Mouse (Mus musculus) liver, embryonic 15.5 days (tissue): ENCODE results near the gene Cd47. TPM values are rescaled to one million over a fixed set of nuclear protein-coding genes. Genes with fewer than 3 reads are reported as not detected.

Experiments used
- ATAC-seq: fragments of 200-750 bp; cut with Nextera tagmentation; 2 replicates; pipeline ENCODE4 v1.8.0; 2017; ENCODE audit warnings: moderate number of reproducible peaks, mild to moderate bottlenecking, moderate library complexity; ENCODE audit not compliant: insufficient read depth
- H3K27ac ChIP-seq: fragments of 300-500 bp; sonication (generic); replicated peaks from 2 replicates; pipeline ENCODE4 v1.5.1; 2015; ENCODE audit warnings: mild to moderate bottlenecking, inconsistent platforms
- H3K27me3 ChIP-seq: fragments of 300-500 bp; sonication (generic); 2 replicates; pipeline ENCODE4 v1.6.1; 2015; ENCODE audit warnings: mild to moderate bottlenecking, inconsistent platforms
- H3K36me3 ChIP-seq: fragments of 300-500 bp; sonication (generic); replicated peaks from 2 replicates; pipeline ENCODE4 v1.6.1; 2015; ENCODE audit warnings: moderate library complexity, mild to moderate bottlenecking, inconsistent platforms
- H3K4me1 ChIP-seq: fragments of 300-500 bp; sonication (generic); replicated peaks from 2 replicates; pipeline ENCODE4 v1.6.1; 2015; ENCODE audit warnings: inconsistent platforms
- H3K4me2 ChIP-seq: fragments of 300-500 bp; sonication (generic); 2 replicates; pipeline ENCODE4 v1.6.1; 2015; ENCODE audit warnings: moderate library complexity, mild to moderate bottlenecking, inconsistent platforms
- H3K4me3 ChIP-seq: fragments of 300-500 bp; sonication (generic); replicated peaks from 2 replicates; pipeline ENCODE4 v1.5.1; 2015; ENCODE audit warnings: mild to moderate bottlenecking, inconsistent platforms
- H3K9ac ChIP-seq: fragments of 300-500 bp; sonication (generic); 2 replicates; pipeline ENCODE4 v1.6.1; 2015; ENCODE audit warnings: moderate library complexity, mild to moderate bottlenecking, inconsistent platforms
- H3K9me3 ChIP-seq: fragments of 300-500 bp; sonication (generic); replicated peaks from 2 replicates; pipeline ENCODE4 v1.6.1; 2016; ENCODE audit warnings: inconsistent platforms
- WGBS: fragments of 180-500 bp; shearing (Covaris S2); methylation state at CpG from one replicate; pipeline ENCODE4 v1.1.7; 2015; ENCODE audit warnings: mixed read lengths; ENCODE audit not compliant: insufficient replicate concordance; 5-methylcytosine and 5-hydroxymethylcytosine counted together
- polyA plus RNA-seq: library from polyadenylated mRNA; unstranded; fragments of >200 nt; fragmentation: Nextera tagmentation; extraction: Ambion mirVana; gene quantifications from 2 replicates; pipeline ENCODE4 v1.2.1, GENCODE M21; 2015

The Cd47 gene
- polyA plus RNA-seq, 1 experiment from 2014 or later, result 301 TPM

- Histone ChIP-seq H3K27me3 (no peaks in the 10 kb centered on the region), H3K4me2 (peak overlapping the region; percentile 74), H3K9ac (peak overlapping the region; percentile 99), H3K36me3 (peaks cover 18% of the 10 kb centered on the region), H3K4me3 (peak overlapping the region; percentile 89), H3K27ac (peak overlapping the region; percentile 100), H3K4me1 (peaks cover 49% of the 10 kb centered on the region), H3K9me3 (no peaks in the 10 kb centered on the region)
- ATAC-seq, result peak; percentile 90
- under 1% methylated on average over 73 of the region's 74 CpGs for WGBS
Measured at GRCm38 (mm10) chr16:49854931-49855835, 54.9 kb downstream of the Cd47 start.

GRCm38 (mm10) chr16:49855836-49856503 is 55.6 kb downstream of the Cd47 start:
- peaks cover 57% of the 10 kb centered on the region for H3K4me1 ChIP-seq
- no peaks in the 10 kb centered on the region for H3K9me3 ChIP-seq
- peak overlapping the region; percentile 99 for H3K9ac ChIP-seq
- WGBS, result under 1% methylated on average over 32 of the region's 39 CpGs
- peak overlapping the region; percentile 74 for H3K4me2 ChIP-seq
- peak overlapping the region; percentile 89 for H3K4me3 ChIP-seq
- peaks cover 26% of the 10 kb centered on the region for H3K36me3 ChIP-seq
- H3K27me3 ChIP-seq, result no peaks in the 10 kb centered on the region
- ATAC-seq, result peak; percentile 59
- peak overlapping the region; percentile 100 for H3K27ac ChIP-seq

DNA sequence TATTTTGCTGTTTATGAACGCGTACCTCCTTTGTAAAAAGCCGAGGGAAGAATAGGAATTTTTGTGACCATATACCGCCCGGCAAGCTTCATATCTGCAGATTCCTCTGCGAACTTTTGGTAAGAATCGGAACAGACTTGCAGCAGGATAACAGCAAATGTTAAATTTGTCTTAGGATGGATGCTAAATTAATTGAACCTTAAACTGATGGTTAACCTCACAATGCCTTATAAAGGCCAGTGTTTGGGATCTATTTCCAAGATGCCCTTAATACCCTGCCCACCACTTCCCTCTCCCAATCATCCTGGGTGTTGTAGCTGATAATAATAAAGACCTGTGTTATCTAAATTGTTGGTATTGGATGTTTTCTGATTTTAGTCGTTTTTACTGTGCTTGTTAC is 56.3 kb downstream of the Cd47 start:
- Histone ChIP-seq H3K4me3 (peak overlapping the region; percentile 89), H3K27me3 (no peaks in the 10 kb centered on the region), H3K9me3 (no peaks in the 10 kb centered on the region), H3K36me3 (peaks cover 31% of the 10 kb centered on the region), H3K4me2 (peak overlapping the region; percentile 74), H3K27ac (peak overlapping the region; percentile 100), H3K4me1 (peaks cover 61% of the 10 kb centered on the region), H3K9ac (peak overlapping the region; percentile 99)
- WGBS, result 3% methylated on average over 8 of the region's 8 CpGs
- ATAC-seq, result no peak

GRCm38 (mm10) chr16:49857504-49858160 is 57.3 kb downstream of the Cd47 start:
- H3K4me2 ChIP-seq, result peak overlapping the region; percentile 73
- WGBS, result 9% methylated on average over 8 of the region's 8 CpGs
- H3K36me3 ChIP-seq, result peaks cover 41% of the 10 kb centered on the region
- H3K4me1 ChIP-seq, result peaks cover 62% of the 10 kb centered on the region
- peak overlapping the region; percentile 89 for H3K4me3 ChIP-seq
- no peaks in the 10 kb centered on the region for H3K27me3 ChIP-seq
- peak overlapping the region; percentile 63 for H3K9ac ChIP-seq
- no peak for ATAC-seq
- H3K9me3 ChIP-seq, result no peaks in the 10 kb centered on the region
- peak overlapping the region; percentile 100 for H3K27ac ChIP-seq

- H3K4me1 ChIP-seq, result peaks cover 64% of the 10 kb centered on the region
- peak overlapping the region; percentile 63 for H3K9ac ChIP-seq
- no peaks in the 10 kb centered on the region for H3K9me3 ChIP-seq
- H3K27me3 ChIP-seq, result no peaks in the 10 kb centered on the region
- peaks cover 48% of the 10 kb centered on the region for H3K36me3 ChIP-seq
- H3K27ac ChIP-seq, result peak overlapping the region; percentile 91
- peak overlapping the region; percentile 73 for H3K4me2 ChIP-seq
- WGBS, result 14% methylated on average over 9 of the region's 9 CpGs
- no peak for ATAC-seq
- peak overlapping the region; percentile 89 for H3K4me3 ChIP-seq
Measured at GRCm38 (mm10) chr16:49858161-49858906, 58.0 kb downstream of the Cd47 start.

DNA sequence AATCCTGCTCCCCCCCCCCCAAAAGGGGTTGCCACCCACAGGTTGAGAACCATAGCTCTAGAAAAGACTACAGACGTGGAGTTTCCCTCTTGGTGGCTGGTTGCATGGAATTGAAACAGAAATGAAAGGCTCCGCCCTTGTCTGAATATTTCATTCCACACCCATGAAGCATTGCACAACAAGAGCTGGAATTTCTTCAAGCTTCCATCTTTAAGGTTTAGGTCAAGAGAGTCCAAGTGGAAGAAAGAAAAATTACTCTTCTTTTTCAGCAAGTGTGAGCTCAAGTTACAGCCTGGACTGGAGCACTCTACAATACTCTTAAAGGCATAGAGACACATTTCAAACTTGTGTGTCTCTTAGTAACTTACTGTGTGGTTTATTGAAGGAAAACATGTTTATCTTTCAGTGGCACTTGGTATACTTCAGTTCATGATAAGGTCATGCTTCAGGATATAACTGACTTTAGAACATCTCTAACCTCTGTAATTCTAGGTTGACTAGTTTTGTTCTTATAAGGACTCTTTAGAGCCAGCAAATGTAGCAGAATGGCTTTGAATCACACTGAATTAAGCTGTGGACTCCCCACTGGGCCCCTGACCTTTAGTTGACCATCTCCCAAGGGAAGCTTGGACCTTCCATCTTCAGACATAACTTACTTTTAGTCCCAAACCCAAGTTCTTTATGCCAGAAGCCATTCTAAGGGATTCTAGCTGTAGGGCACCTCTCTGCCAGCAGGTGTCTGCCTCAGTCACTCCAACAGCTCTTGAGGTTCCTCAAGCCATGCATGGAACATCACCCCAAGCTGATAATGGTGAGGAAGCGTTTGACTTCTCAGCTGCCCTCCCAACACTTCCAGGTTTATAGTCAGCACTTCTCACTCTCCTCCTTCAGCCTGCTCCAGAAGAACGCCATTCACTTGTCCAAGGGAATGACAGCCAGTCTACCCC is 58.8 kb downstream of the Cd47 start:
- H3K9ac ChIP-seq, result peak overlapping the region; percentile 63
- peak overlapping the region; percentile 73 for H3K4me2 ChIP-seq
- 28% methylated on average over 4 of the region's 4 CpGs for WGBS
- H3K36me3 ChIP-seq, result peaks cover 56% of the 10 kb centered on the region
- 0 out of 2 replicates have a peak, but pooled peaks have one; percentile 2 for ATAC-seq
- H3K27ac ChIP-seq, result peak overlapping the region; percentile 91
- H3K9me3 ChIP-seq, result no peaks in the 10 kb centered on the region
- peaks cover 63% of the 10 kb centered on the region for H3K4me1 ChIP-seq
- H3K27me3 ChIP-seq, result no peaks in the 10 kb centered on the region
- H3K4me3 ChIP-seq, result peak overlapping the region; percentile 89

GRCm38 (mm10) chr16:49861986-49862385 is 61.7 kb downstream of the Cd47 start:
- Histone ChIP-seq H3K4me2 (no peak overlapping the region; the same call in 1 of the 2 replicates), H3K9me3 (no peaks in the 10 kb centered on the region), H3K27ac (peak overlapping the region; percentile 12; the same call in 1 of the 2 replicates), H3K4me3 (no peak overlapping the region), H3K27me3 (no peaks in the 10 kb centered on the region), H3K4me1 (peaks cover 72% of the 10 kb centered on the region), H3K36me3 (peaks cover 79% of the 10 kb centered on the region), H3K9ac (no peak overlapping the region)
- no peak for ATAC-seq
- WGBS, result 100% methylated on average over 1 of the region's 1 CpGs

- peak overlapping the region; percentile 49 for H3K27ac ChIP-seq
- H3K36me3 ChIP-seq, result peaks cover 94% of the 10 kb centered on the region
Measured at GRCm38 (mm10) chr16:49866617-49867016, 66.3 kb downstream of the Cd47 start.

GRCm38 (mm10) chr16:49868278-49868677 is 67.9 kb downstream of the Cd47 start:
- no peak overlapping the region for H3K4me3 ChIP-seq
- no peak for ATAC-seq
- H3K4me1 ChIP-seq, result peaks cover 64% of the 10 kb centered on the region
- no peaks in the 10 kb centered on the region for H3K27me3 ChIP-seq
- H3K9me3 ChIP-seq, result no peaks in the 10 kb centered on the region
- H3K36me3 ChIP-seq, result peaks cover 88% of the 10 kb centered on the region
- WGBS, result 75% methylated on average over 1 of the region's 1 CpGs
- no peak overlapping the region for H3K9ac ChIP-seq
- H3K27ac ChIP-seq, result peak overlapping the region; percentile 45; the same call in 1 of the 2 replicates
- H3K4me2 ChIP-seq, result no peak overlapping the region

More at GRCm38 (mm10) chr16:49866617-49867016, 66.3 kb downstream of the Cd47 start:
- ATAC-seq, result no peak
- no peaks in the 10 kb centered on the region for H3K27me3 ChIP-seq
- no peaks in the 10 kb centered on the region for H3K9me3 ChIP-seq
- peaks cover 71% of the 10 kb centered on the region for H3K4me1 ChIP-seq
- H3K4me2 ChIP-seq, result no peak overlapping the region
- H3K4me3 ChIP-seq, result no peak overlapping the region
- 73% methylated on average over 2 of the region's 2 CpGs for WGBS
- no peak overlapping the region for H3K9ac ChIP-seq
